Mouse (Mus musculus) heart, embryonic 14.5 days (tissue): Measurements from ENCODE around the gene Actb. TPM values are rescaled to one million over a fixed set of nuclear protein-coding genes. Genes with fewer than 3 reads are reported as not detected.

Source experiments
- ATAC-seq: fragments of 200-750 bp; cut with Nextera tagmentation; 2 replicates; pipeline ENCODE4 v1.8.0; 2017; ENCODE audit warnings: low read depth, moderate TSS enrichment; ENCODE audit not compliant: insufficient number of reproducible peaks, insufficient read depth, low FRiP score
- H3K27ac ChIP-seq, 2 experiments: fragments of 200-500 bp in 1 of 2; fragments of 300-500 bp in 1 of 2; sonication (generic) in 1 of 2; replicated peaks in 1 of 2; 2 replicates each; pipeline ENCODE4 v1.5.1; 2012 to 2014; ENCODE audit warnings: low read depth in 2 of 2, low read length in 2 of 2, control low read depth in 1 of 2, mild to moderate bottlenecking in 1 of 2, mixed read lengths in 1 of 2; ENCODE audit not compliant: control insufficient read depth in 1 of 2, insufficient read depth in 1 of 2
- H3K27me3 ChIP-seq: fragments of 300-500 bp; sonication (generic); 2 replicates; pipeline ENCODE4 v1.6.1; 2014; ENCODE audit warnings: mild to moderate bottlenecking, low read length, control low read depth; ENCODE audit not compliant: control insufficient read depth, insufficient read depth
- H3K36me3 ChIP-seq: fragments of 300-500 bp; sonication (generic); 2 replicates; pipeline ENCODE4 v1.6.1; 2014; ENCODE audit warnings: mild to moderate bottlenecking, control low read depth, low read length, mixed read lengths; ENCODE audit not compliant: control insufficient read depth, insufficient read depth
- H3K4me1 ChIP-seq, 2 experiments: fragments of 200-500 bp in 1 of 2; fragments of 300-500 bp in 1 of 2; sonication (generic) in 1 of 2; 2 replicates each; pipeline ENCODE4 v1.6.1; 2012 to 2014; ENCODE audit warnings: low read length in 2 of 2, control low read depth in 1 of 2, mixed read lengths in 1 of 2; ENCODE audit not compliant: control insufficient read depth in 2 of 2, insufficient read depth in 2 of 2
- H3K4me2 ChIP-seq: fragments of 300-500 bp; sonication (generic); 2 replicates; pipeline ENCODE4 v1.6.1; 2014; ENCODE audit warnings: mild to moderate bottlenecking, low read length
- H3K4me3 ChIP-seq, 2 experiments: fragments of 200-500 bp in 1 of 2; fragments of 300-500 bp in 1 of 2; sonication (generic) in 1 of 2; 2 replicates each; pipeline ENCODE4 v1.5.1; 2012 to 2014; ENCODE audit warnings: low read length in 2 of 2, mild to moderate bottlenecking in 2 of 2, control low read depth in 1 of 2, low read depth in 1 of 2, moderate library complexity in 1 of 2; ENCODE audit not compliant: control insufficient read depth in 1 of 2, insufficient read depth in 1 of 2
- H3K9ac ChIP-seq: fragments of 300-500 bp; sonication (generic); 2 replicates; pipeline ENCODE4 v1.6.1; 2014; ENCODE audit warnings: mild to moderate bottlenecking, low read length
- H3K9me3 ChIP-seq: fragments of 300-500 bp; sonication (generic); 2 replicates; pipeline ENCODE4 v1.6.1; 2016; ENCODE audit warnings: low read length, control low read depth; ENCODE audit not compliant: control insufficient read depth
- WGBS: fragments of 180-500 bp; shearing (Covaris S2); extraction: QIAGEN DNeasy Blood & Tissue Kit; methylation state at CpG from one replicate; pipeline ENCODE4 v1.1.7; 2014; 5-methylcytosine and 5-hydroxymethylcytosine counted together
- polyA plus RNA-seq: library from polyadenylated mRNA; unstranded; fragments of >200 nt; fragmentation: Nextera tagmentation; extraction: Ambion mirVana; gene quantifications from 2 replicates; pipeline ENCODE4 v1.2.1, GENCODE M21; 2014

The Actb gene
- polyA plus RNA-seq, 1 experiment from 2014 or later: 5,554 TPM

DNA sequence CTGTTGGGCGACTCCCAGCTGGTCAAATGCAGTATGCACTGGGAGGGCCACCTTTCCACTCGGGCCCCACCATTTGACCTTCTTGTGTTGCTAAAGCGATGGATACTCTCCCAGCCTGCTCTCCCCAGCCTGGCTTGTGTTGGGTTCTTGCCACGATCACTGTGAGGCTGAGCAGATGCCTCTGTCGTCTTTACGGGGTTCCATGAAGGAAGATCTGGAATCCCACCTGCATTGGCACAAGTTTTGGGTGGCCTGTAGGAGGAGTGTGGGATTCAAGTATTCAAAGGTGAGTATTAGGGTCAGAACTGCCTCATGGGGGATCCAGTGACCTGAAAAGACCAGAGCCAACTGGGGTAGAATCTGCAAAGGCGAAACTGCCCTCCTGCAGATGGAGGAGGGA, 5.9 kb downstream of the Actb start:
- Histone ChIP-seq H3K4me2 (no peak overlapping the region), H3K27me3 (no peaks in the 10 kb centered on the region), H3K9ac (no peak overlapping the region; the same call in 1 of the 2 replicates), H3K27ac (peak overlapping the region in 1 of 2 experiments; percentile 70; a peak in 1 of 4 replicates), H3K36me3 (peaks cover 77% of the 10 kb centered on the region), H3K4me1 (peaks cover 0 to 16% of the 10 kb centered on the region in 2 experiments; a peak in 3 of 4 replicates), H3K9me3 (no peaks in the 10 kb centered on the region), H3K4me3 (no peak overlapping the region)
- WGBS: 67% methylated on average over 7 of the region's 7 CpGs
- ATAC-seq: no peak

GRCm38 (mm10) chr5:142899932-142900533, 6.5 kb downstream of the Actb start:
- peaks cover 71% of the 10 kb centered on the region for H3K36me3 ChIP-seq
- H3K4me3 ChIP-seq: no peak overlapping the region
- no peak for ATAC-seq
- no peaks in the 10 kb centered on the region for H3K9me3 ChIP-seq
- peaks cover 0 to 16% of the 10 kb centered on the region in 2 experiments; a peak in 3 of 4 replicates for H3K4me1 ChIP-seq
- WGBS: 73% methylated on average over 5 of the region's 5 CpGs
- no peak overlapping the region for H3K27ac ChIP-seq
- H3K9ac ChIP-seq: no peak overlapping the region
- H3K4me2 ChIP-seq: no peak overlapping the region
- H3K27me3 ChIP-seq: no peaks in the 10 kb centered on the region

GRCm38 (mm10) chr5:142899057-142899601, 7.4 kb downstream of the Actb start:
- Histone ChIP-seq H3K36me3 (peaks cover 62% of the 10 kb centered on the region), H3K9ac (no peak overlapping the region), H3K27ac (no peak overlapping the region), H3K4me2 (no peak overlapping the region), H3K4me1 (peaks cover 5 to 14% of the 10 kb centered on the region in 2 experiments), H3K4me3 (no peak overlapping the region), H3K9me3 (no peaks in the 10 kb centered on the region), H3K27me3 (no peaks in the 10 kb centered on the region)
- 77% methylated on average over 9 of the region's 9 CpGs for WGBS
- ATAC-seq: no peak

DNA sequence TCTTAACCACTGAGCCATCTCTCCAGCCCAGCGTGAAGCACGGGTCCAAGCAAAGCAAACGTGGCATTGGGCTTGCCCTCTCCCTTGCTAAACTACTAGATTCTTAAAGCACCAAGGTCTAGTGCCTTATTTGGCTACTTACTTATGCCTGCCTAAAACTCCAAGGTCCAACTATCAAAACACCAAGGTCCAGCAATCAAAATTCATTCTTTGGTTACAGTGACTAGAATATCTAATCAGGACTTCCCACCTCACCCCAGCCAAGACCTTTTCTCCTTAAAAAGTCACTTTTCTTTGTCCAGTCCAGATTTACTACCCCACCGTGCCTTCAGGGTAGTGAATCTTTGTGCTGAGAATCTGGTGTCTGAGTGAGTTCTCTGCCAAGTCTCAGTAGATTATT, 8.2 kb downstream of the Actb start:
- H3K4me2 ChIP-seq: no peak overlapping the region
- no peak overlapping the region for H3K27ac ChIP-seq
- H3K36me3 ChIP-seq: peaks cover 54% of the 10 kb centered on the region
- H3K4me3 ChIP-seq: no peak overlapping the region
- H3K27me3 ChIP-seq: no peaks in the 10 kb centered on the region
- ATAC-seq: no peak
- H3K4me1 ChIP-seq: peaks cover 7 to 16% of the 10 kb centered on the region in 2 experiments
- H3K9me3 ChIP-seq: no peaks in the 10 kb centered on the region
- 81% methylated on average over 4 of the region's 4 CpGs for WGBS
- no peak overlapping the region for H3K9ac ChIP-seq

DNA sequence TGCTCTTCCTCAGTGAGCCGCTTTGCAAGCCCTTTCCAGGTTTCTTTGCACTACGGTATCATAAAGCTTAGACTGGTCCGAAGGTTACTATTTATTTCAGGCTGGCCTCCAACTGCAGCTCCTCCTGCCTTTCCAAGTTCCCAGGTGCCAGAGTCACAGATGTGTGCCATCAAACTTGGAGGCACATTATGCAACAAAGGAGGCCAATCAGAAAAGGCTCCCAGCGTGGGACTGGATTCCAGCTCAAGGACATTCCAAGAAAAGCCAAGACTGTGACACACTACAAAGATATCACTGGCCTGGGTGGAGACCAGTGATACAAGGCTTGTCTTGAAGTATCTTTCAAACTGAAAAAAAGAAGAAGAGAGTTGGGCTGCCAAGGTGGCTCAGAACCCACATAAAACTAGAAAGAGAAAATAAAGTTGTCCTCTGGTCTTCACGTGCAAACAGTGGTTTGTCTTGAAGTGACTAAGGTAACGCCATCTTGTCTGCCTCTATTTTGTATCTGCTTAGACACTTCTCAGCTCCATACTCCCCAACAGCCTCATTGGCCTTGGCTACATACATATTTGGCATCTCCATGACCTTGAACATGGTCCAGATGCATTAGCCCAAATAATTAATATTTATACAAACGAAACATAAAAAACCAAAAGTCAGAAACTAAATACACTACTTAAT, 8.8 kb downstream of the Actb start:
- H3K9me3 ChIP-seq: no peaks in the 10 kb centered on the region
- peaks cover 7 to 14% of the 10 kb centered on the region in 2 experiments for H3K4me1 ChIP-seq
- H3K4me3 ChIP-seq: no peak overlapping the region
- H3K9ac ChIP-seq: no peak overlapping the region
- H3K27ac ChIP-seq: no peak overlapping the region
- no peaks in the 10 kb centered on the region for H3K27me3 ChIP-seq
- peaks cover 48% of the 10 kb centered on the region for H3K36me3 ChIP-seq
- ATAC-seq: no peak
- no peak overlapping the region for H3K4me2 ChIP-seq
- WGBS: 87% methylated on average over 7 of the region's 7 CpGs

DNA sequence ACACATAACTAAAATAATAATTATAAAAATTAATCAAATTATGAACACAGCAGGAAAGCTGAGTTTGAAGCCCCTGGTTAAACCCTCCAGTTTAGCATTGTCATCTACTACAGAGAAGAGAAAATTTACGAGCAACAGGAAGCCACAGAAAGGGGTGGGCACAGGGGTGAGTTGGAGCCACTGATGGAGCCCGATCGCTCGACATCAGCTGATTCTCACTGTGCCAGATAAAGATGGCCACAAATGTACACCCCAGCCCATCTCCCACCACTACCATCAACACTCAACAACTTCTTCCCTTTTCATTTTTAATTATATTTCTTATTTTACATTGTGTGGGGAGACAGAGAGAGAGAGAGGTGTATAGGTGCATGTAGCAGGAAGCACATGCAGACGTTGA, 9.8 kb downstream of the Actb start:
- Histone ChIP-seq H3K36me3 (peaks cover 38% of the 10 kb centered on the region), H3K27ac (0 out of 4 replicates have a peak overlapping the region, but pooled peaks of 1 of the 2 experiments have one; percentile 14), H3K9me3 (no peaks in the 10 kb centered on the region), H3K4me2 (no peak overlapping the region), H3K9ac (no peak overlapping the region), H3K27me3 (no peaks in the 10 kb centered on the region), H3K4me1 (peaks cover 7 to 14% of the 10 kb centered on the region in 2 experiments), H3K4me3 (no peak overlapping the region)
- no peak for ATAC-seq
- 87% methylated on average over 5 of the region's 5 CpGs for WGBS

DNA sequence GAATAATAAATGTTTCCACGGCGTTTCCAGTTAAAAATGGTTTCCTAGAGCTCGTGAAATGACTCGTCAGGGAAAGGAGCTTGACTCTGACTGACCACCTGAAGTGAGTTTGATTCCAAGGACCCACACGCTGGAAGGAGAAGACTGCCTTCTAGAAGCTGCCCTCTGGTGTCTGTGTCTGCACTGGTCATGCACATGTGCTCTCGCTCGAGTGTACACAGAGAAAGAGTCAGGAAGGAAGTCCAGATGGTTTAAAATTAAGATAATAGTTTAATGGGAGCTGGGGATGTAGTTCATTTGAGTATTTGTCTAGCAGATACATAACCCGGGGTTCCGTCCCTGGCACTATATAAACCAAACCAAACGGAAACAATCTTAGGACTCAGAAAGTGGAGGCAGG, 10.4 kb downstream of the Actb start:
- no peak overlapping the region for H3K27ac ChIP-seq
- H3K9me3 ChIP-seq: no peaks in the 10 kb centered on the region
- peaks cover 7 to 14% of the 10 kb centered on the region in 2 experiments for H3K4me1 ChIP-seq
- peak overlapping the region; percentile 89 for H3K4me2 ChIP-seq
- 74% methylated on average over 10 of the region's 10 CpGs for WGBS
- H3K9ac ChIP-seq: no peak overlapping the region
- no peaks in the 10 kb centered on the region for H3K27me3 ChIP-seq
- H3K36me3 ChIP-seq: peaks cover 33% of the 10 kb centered on the region
- H3K4me3 ChIP-seq: peak overlapping the region in 1 of 2 experiments; percentile 78; a peak in 1 of 4 replicates
- ATAC-seq: no peak
